Mouse (Mus musculus) liver, embryonic 14.5 days (tissue): ENCODE results near the gene Ist1.

ENCODE experiments used
- CTCF ChIP-seq: IDR thresholded peaks from 2 replicates; pipeline ENCODE4 v1.5.1; 2016; ENCODE audit warnings: antibody characterized with exemption, low read depth, control low read depth
- EP300 ChIP-seq: IDR thresholded peaks from 2 replicates; pipeline ENCODE4 v1.6.1; 2016; ENCODE audit warnings: antibody characterized with exemption, low read depth

- TF ChIP-seq CTCF = no peak
- TF ChIP-seq EP300 = no peak
Observed at GRCm38 (mm10) chr8:109635146-109635545, 57.9 kb downstream of the Ist1 start.
